Mouse (Mus musculus): ENCODE results near the gene Rpl6. TPM values are rescaled to one million over a fixed set of nuclear protein-coding genes. Genes with fewer than 3 reads are reported as not detected.

Gene Rpl6
- polyA plus RNA-seq, 1 experiment from 2014 or later = 696 TPM

Other genes starting within 250 kb of the Rpl6 start
- 1.2 and 1.3 TPM in 2 replicates for gene Rph3a, start 194.4 kb upstream of the Rpl6 start, polyA plus RNA-seq (2014; fragmentation: Nextera tagmentation; extraction: Ambion mirVana)
- 25.8 and 28.8 TPM in 2 replicates for gene Ptpn11, start 13.1 kb upstream of the Rpl6 start, polyA plus RNA-seq (2014; fragmentation: Nextera tagmentation; extraction: Ambion mirVana)
- gene Hectd4, start 15.7 kb downstream of the Rpl6 start, polyA plus RNA-seq (2014; fragmentation: Nextera tagmentation; extraction: Ambion mirVana) = 7.3 and 7.4 TPM in 2 replicates
- 71.8 and 75.8 TPM in 2 replicates for gene Trafd1, start 181.2 kb downstream of the Rpl6 start, polyA plus RNA-seq (2014; fragmentation: Nextera tagmentation; extraction: Ambion mirVana)
- 38.0 and 40.3 TPM in 2 replicates for gene Naa25, start 193.5 kb downstream of the Rpl6 start, polyA plus RNA-seq (2014; fragmentation: Nextera tagmentation; extraction: Ambion mirVana)
- gene Tmem116, start 247.4 kb downstream of the Rpl6 start, polyA plus RNA-seq (2014; fragmentation: Nextera tagmentation; extraction: Ambion mirVana) = 2.6 and 3.6 TPM in 2 replicates
- gene Erp29, start 248.0 kb downstream of the Rpl6 start, polyA plus RNA-seq (2014; fragmentation: Nextera tagmentation; extraction: Ambion mirVana) = 157 and 159 TPM in 2 replicates